Mouse (Mus musculus) heart, embryonic 11.5 days (tissue): Measurements from ENCODE around the gene Stxbp1. TPM values are rescaled to one million over a fixed set of nuclear protein-coding genes. Genes with fewer than 3 reads are reported as not detected.

ENCODE experiments used
- ATAC-seq: fragments of 200-750 bp; cut with Nextera tagmentation; replicated peaks from 2 replicates; pipeline ENCODE4 v1.8.0; 2017; ENCODE audit warnings: moderate library complexity; ENCODE audit not compliant: insufficient number of reproducible peaks, low FRiP score, low TSS enrichment
- H3K27ac ChIP-seq: fragments of 300-500 bp; sonication (generic); 2 replicates; pipeline ENCODE4 v1.5.1; 2014; ENCODE audit warnings: mild to moderate bottlenecking, low read depth, low read length
- H3K27me3 ChIP-seq: fragments of 300-500 bp; sonication (generic); 2 replicates; pipeline ENCODE4 v1.6.1; 2014; ENCODE audit warnings: mild to moderate bottlenecking, low read length, mixed read lengths; ENCODE audit not compliant: control insufficient read depth, insufficient read depth
- H3K36me3 ChIP-seq: fragments of 300-500 bp; sonication (generic); 2 replicates; pipeline ENCODE4 v1.6.1; 2014; ENCODE audit warnings: mild to moderate bottlenecking, low read length, moderate library complexity, mixed read lengths; ENCODE audit not compliant: control insufficient read depth, insufficient read depth
- H3K4me1 ChIP-seq: fragments of 300-500 bp; sonication (generic); 2 replicates; pipeline ENCODE4 v1.6.1; 2014; ENCODE audit warnings: low read length; ENCODE audit not compliant: control insufficient read depth, insufficient read depth
- H3K4me2 ChIP-seq: fragments of 300-500 bp; sonication (generic); 2 replicates; pipeline ENCODE4 v1.6.1; 2014; ENCODE audit warnings: mild to moderate bottlenecking, moderate library complexity
- H3K4me3 ChIP-seq: fragments of 300-500 bp; sonication (generic); 2 replicates; pipeline ENCODE4 v1.5.1; 2014; ENCODE audit warnings: low read depth, low read length
- H3K9ac ChIP-seq: fragments of 300-500 bp; sonication (generic); 2 replicates; pipeline ENCODE4 v1.6.1; 2014; ENCODE audit warnings: mild to moderate bottlenecking, low read depth, low read length, moderate library complexity
- H3K9me3 ChIP-seq: fragments of 300-500 bp; sonication (generic); replicated peaks from 2 replicates; pipeline ENCODE4 v1.6.1; 2016; ENCODE audit warnings: low read length; ENCODE audit not compliant: control insufficient read depth
- WGBS: fragments of 180-500 bp; shearing (Covaris S2); extraction: QIAGEN DNeasy Blood & Tissue Kit; methylation state at CpG from one replicate; pipeline ENCODE4 v1.1.7; 2014; ENCODE audit not compliant: insufficient replicate concordance; 5-methylcytosine and 5-hydroxymethylcytosine counted together
- polyA plus RNA-seq: library from polyadenylated mRNA; unstranded; fragments of >200 nt; fragmentation: Nextera tagmentation; extraction: Ambion mirVana; gene quantifications from 2 replicates; pipeline ENCODE4 v1.2.1, GENCODE M21; 2014

The Stxbp1 gene
- polyA plus RNA-seq, 1 experiment from 2014 or later, result 20.6 TPM

DNA sequence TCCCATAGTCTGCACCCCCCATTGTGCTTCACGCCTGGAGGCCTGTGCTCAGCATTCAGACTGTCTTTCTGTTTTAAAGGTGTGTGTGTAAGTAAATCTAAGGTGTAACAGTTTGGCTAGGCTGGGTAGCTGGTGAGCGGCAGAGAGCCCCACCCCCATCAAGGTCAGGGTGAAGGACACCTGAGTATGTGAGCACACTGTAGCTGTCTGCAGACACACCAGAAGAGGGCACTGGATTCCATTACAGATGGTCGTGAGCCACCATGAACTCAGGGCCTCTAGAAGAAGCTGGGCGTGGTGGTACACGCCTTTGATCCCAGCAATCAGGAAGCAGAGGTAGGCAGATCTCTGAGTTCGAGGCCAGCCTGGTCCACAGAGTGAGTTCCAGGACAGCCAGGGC lies 65.3 kb downstream of the Stxbp1 start:
- Histone ChIP-seq H3K9ac (no peak overlapping the region), H3K9me3 (no peaks in the 10 kb centered on the region), H3K27me3 (no peaks in the 10 kb centered on the region), H3K36me3 (no peaks in the 10 kb centered on the region), H3K27ac (no peak overlapping the region), H3K4me1 (peaks cover 3% of the 10 kb centered on the region; the same call in 1 of the 2 replicates), H3K4me3 (no peak overlapping the region), H3K4me2 (no peak overlapping the region)
- ATAC-seq, result no peak
- WGBS, result 72% methylated on average over 6 of the region's 6 CpGs

DNA sequence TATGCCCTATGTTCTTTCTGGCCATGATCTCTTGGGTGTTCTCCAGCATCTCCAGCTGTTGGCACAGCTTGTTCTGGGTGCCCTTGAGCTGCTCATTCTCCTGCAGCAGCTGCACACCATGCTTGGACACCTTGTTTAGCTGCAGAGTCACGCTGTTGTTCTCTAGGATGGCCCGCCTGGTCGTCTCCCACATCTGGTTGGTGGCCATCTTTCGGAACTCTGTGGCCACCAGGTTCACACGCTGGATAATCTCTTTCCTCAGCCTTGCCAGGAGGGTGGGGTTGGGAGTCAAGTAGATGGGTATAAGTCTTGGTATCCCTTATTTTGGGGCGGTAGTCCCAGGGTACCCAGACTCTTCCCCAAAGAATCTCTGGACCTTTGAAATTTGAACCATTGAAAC lies 67.3 kb downstream of the Stxbp1 start:
- H3K27ac ChIP-seq, result no peak overlapping the region
- 85% methylated on average over 6 of the region's 6 CpGs for WGBS
- no peak overlapping the region for H3K4me2 ChIP-seq
- no peaks in the 10 kb centered on the region for H3K27me3 ChIP-seq
- H3K9ac ChIP-seq, result no peak overlapping the region
- H3K9me3 ChIP-seq, result no peaks in the 10 kb centered on the region
- no peaks in the 10 kb centered on the region for H3K36me3 ChIP-seq
- no peak for ATAC-seq
- H3K4me1 ChIP-seq, result peaks cover 9% of the 10 kb centered on the region
- no peak overlapping the region for H3K4me3 ChIP-seq

DNA sequence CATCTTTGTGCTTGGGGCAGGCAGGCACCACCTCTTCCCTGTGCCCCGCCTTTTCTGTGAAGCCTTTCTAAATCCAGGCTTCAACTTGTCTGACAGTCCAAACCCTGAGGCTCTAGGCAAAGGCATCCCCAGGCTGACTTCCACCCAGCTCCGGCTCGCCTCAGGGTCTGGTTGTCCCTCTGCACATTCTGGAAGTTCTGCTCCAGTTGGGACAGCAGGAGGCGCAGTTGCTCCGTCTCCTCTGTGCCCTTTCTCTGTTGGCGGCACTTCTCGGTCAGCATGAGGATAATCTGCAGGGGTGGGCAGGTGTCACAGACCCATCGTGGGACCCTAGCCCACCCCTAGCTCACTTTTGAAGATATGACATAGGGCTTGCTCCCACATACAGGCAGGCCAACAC lies 67.9 kb downstream of the Stxbp1 start:
- no peak for ATAC-seq
- peaks cover 8% of the 10 kb centered on the region for H3K4me1 ChIP-seq
- no peaks in the 10 kb centered on the region for H3K36me3 ChIP-seq
- H3K4me3 ChIP-seq, result no peak overlapping the region
- no peaks in the 10 kb centered on the region for H3K27me3 ChIP-seq
- no peaks in the 10 kb centered on the region for H3K9me3 ChIP-seq
- H3K27ac ChIP-seq, result no peak overlapping the region
- 17% methylated on average over 8 of the region's 8 CpGs for WGBS
- H3K4me2 ChIP-seq, result no peak overlapping the region
- no peak overlapping the region for H3K9ac ChIP-seq

DNA sequence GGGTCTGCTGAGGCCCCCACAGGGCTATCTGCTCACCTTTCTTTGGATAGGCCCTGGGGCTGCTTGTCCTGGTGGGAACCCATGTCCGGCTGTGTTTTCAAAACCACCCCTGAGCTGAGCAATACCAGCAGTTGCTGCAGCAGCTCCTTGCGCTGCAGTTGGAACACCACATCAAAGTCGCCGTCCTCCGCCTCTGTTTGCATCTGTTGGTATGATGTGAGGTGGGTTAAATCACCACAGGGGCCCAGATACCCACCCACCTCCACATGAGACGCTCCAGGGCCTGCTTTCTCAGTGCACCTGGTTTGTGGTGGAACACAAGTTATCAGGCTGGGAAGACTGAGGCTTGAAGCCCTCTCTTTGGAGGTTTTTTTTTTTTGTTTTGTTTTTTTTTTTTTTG lies 69.0 kb downstream of the Stxbp1 start:
- Histone ChIP-seq H3K27me3 (no peaks in the 10 kb centered on the region; the same call in 1 of the 2 replicates), H3K4me1 (peaks cover 6% of the 10 kb centered on the region), H3K4me3 (no peak overlapping the region), H3K27ac (no peak overlapping the region), H3K36me3 (no peaks in the 10 kb centered on the region), H3K9ac (no peak overlapping the region), H3K9me3 (no peaks in the 10 kb centered on the region), H3K4me2 (no peak overlapping the region)
- ATAC-seq, result no peak
- WGBS, result 91% methylated on average over 6 of the region's 6 CpGs

DNA sequence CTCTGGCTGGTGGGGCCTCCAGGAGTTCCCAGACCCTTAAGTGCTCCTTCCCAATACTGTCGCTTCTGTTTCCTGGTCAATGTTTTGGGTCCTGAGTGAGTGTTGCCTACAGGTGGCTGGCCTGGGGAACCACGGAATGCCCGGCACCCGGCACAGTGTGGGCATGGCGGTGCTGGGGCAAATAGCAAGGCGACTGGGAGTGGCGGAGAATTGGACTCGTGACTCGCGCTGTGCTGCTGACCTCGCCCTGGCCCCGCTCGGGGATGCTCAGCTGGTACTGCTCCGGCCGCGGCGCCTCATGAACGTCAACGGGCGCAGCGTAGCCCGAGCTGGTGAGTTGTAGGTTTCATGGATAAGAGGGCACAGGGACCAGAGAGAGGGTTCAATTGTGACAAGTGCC lies 70.9 kb downstream of the Stxbp1 start:
- 26% methylated on average over 22 of the region's 22 CpGs for WGBS
- Histone ChIP-seq H3K9ac (peak overlapping the region; percentile 70; the same call in 1 of the 2 replicates), H3K9me3 (no peaks in the 10 kb centered on the region), H3K4me3 (peak overlapping the region; percentile 63), H3K27me3 (no peaks in the 10 kb centered on the region; the same call in 1 of the 2 replicates), H3K36me3 (no peaks in the 10 kb centered on the region), H3K4me2 (peak overlapping the region; percentile 93), H3K27ac (no peak overlapping the region), H3K4me1 (peaks cover 11% of the 10 kb centered on the region)
- ATAC-seq, result no peak

DNA sequence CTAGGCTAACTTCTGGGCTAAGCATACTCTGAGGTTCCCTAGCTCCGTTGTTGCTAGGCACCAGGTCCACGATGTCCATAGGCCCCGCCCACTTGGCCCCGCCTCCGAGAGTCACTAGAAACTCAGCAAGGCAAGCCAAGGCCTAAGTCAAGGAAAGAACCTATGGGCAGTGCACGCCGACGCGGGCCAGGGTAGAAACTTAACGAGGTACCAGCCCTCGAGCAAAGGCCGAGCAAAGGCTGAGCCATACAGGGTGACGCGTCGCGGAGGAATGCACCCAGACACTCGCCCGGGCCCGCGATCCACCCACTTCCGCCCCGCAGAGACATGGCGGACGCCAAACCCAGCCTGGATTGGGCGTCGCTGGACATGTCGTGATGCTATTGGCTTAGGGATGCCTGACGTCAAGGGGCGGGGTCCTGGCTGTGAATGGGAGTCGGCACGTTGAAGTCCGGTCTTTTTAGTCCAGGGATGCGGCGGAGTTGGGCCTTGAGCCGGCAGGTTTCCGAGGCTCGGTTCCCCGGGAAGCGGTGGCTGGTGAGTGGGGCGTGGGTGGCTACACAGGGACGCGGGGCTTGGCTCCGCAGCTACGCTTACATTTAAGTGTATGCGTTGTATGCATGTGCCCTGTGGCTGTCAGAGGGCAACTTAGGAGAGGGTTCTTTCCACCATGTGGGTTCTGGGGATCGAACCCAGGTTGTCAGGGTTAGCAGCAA lies 71.5 kb downstream of the Stxbp1 start, which contains the start of the genes Ttc16 and Ptrh1:
Gene Ttc16 (minus strand): TSS at position 275 of the 716 bp plus-strand sequence.
Gene Ptrh1 (plus strand): TSS at position 428 of the 716 bp plus-strand sequence.
- H3K27me3 ChIP-seq, result no peaks in the 10 kb centered on the region; the same call in 1 of the 2 replicates
- H3K36me3 ChIP-seq, result no peaks in the 10 kb centered on the region
- peak; percentile 94 for ATAC-seq
- H3K9ac ChIP-seq, result peak within 1 kb of the TSS; percentile 70
- no peaks in the 10 kb centered on the region for H3K9me3 ChIP-seq
- peaks cover 11% of the 10 kb centered on the region for H3K4me1 ChIP-seq
- peak within 1 kb of the TSS; percentile 93 for H3K4me2 ChIP-seq
- under 1% methylated on average over 46 of the region's 46 CpGs for WGBS
- peak within 1 kb of the TSS; percentile 75 for H3K27ac ChIP-seq
- H3K4me3 ChIP-seq, result peak within 1 kb of the TSS; percentile 63

GRCm38 (mm10) chr2:32772626-32773279 lies 74.3 kb downstream of the Stxbp1 start:
- 76% methylated on average over 8 of the region's 8 CpGs for WGBS
- no peak for ATAC-seq

DNA sequence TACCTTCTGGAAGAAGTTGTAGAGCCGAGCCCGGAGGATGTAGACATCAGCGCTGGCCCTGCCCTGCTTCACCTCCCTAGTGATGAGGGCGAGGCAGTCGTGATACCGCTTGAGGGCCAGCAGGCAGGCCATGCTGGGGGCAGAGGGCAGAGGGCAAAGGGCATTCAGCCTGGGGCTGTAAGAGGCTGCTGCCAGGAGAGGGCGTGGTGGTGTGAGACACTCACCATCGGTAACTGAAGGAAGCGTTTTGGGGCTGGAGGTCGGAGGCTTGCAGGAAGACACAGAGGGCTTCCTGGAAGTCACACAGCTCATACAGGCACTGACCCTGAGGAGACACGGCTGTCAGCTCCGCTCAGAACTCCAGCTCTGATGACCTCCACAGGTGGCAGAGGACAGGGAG lies 75.2 kb downstream of the Stxbp1 start:
- H3K9me3 ChIP-seq, result no peaks in the 10 kb centered on the region
- no peak overlapping the region for H3K9ac ChIP-seq
- no peak overlapping the region for H3K4me3 ChIP-seq
- peaks cover 11% of the 10 kb centered on the region for H3K4me1 ChIP-seq
- no peaks in the 10 kb centered on the region for H3K36me3 ChIP-seq
- WGBS, result 27% methylated on average over 12 of the region's 12 CpGs
- H3K27me3 ChIP-seq, result no peaks in the 10 kb centered on the region; the same call in 1 of the 2 replicates
- ATAC-seq, result no peak
- H3K27ac ChIP-seq, result no peak overlapping the region
- H3K4me2 ChIP-seq, result no peak overlapping the region

More at GRCm38 (mm10) chr2:32772626-32773279, 74.3 kb downstream of the Stxbp1 start:
- Histone ChIP-seq H3K36me3 (no peaks in the 10 kb centered on the region), H3K27ac (no peak overlapping the region), H3K9ac (no peak overlapping the region), H3K4me1 (peaks cover 11% of the 10 kb centered on the region), H3K27me3 (no peaks in the 10 kb centered on the region; the same call in 1 of the 2 replicates), H3K4me2 (no peak overlapping the region), H3K9me3 (no peaks in the 10 kb centered on the region), H3K4me3 (no peak overlapping the region)
